Mouse (Mus musculus) testis, adult 2 months (tissue): ENCODE data around the gene Anpep. TPM values are rescaled to one million over a fixed set of nuclear protein-coding genes. Genes with fewer than 3 reads are reported as not detected.

Experiments
- H3K27ac ChIP-seq: fragments of 200-500 bp; 2 replicates; pipeline ENCODE4 v1.5.1; 2012; ENCODE audit warnings: low read depth, low read length; ENCODE audit not compliant: control insufficient read depth, insufficient read depth
- H3K27me3 ChIP-seq: fragments of 200-500 bp; 2 replicates; pipeline ENCODE4 v1.6.1; 2012; ENCODE audit warnings: mild to moderate bottlenecking, low read length, moderate library complexity; ENCODE audit not compliant: control insufficient read depth, insufficient read depth
- H3K36me3 ChIP-seq: fragments of 200-500 bp; 2 replicates; pipeline ENCODE4 v1.6.1; 2012; ENCODE audit warnings: mild to moderate bottlenecking, low read length; ENCODE audit not compliant: control insufficient read depth, insufficient read depth
- H3K4me1 ChIP-seq: fragments of 200-500 bp; 2 replicates; pipeline ENCODE4 v1.6.1; 2012; ENCODE audit warnings: low read length; ENCODE audit not compliant: control insufficient read depth, insufficient read depth
- H3K4me3 ChIP-seq: fragments of 200-500 bp; 2 replicates; pipeline ENCODE4 v1.5.1; 2012; ENCODE audit warnings: low read depth, mild to moderate bottlenecking, low read length, moderate library complexity, mixed read lengths; ENCODE audit not compliant: control insufficient read depth
- CTCF ChIP-seq: fragments of 200-500 bp; IDR thresholded peaks from 2 replicates; pipeline ENCODE4 v1.5.1; 2012; ENCODE audit warnings: low read depth, mild to moderate bottlenecking, inconsistent platforms, low read length, moderate library complexity; ENCODE audit not compliant: control insufficient read depth, insufficient read depth, insufficient replicate concordance
- POLR2A ChIP-seq: fragments of 200-500 bp; IDR thresholded peaks from 2 replicates; pipeline ENCODE4 v1.6.1; 2012; ENCODE audit warnings: low read depth, mild to moderate bottlenecking, inconsistent platforms, low read length, moderate library complexity; ENCODE audit not compliant: control insufficient read depth
- polyA plus RNA-seq: library from polyadenylated mRNA; depleted of rRNA; stranded (reverse); fragments of >200 nt; gene quantifications from 2 replicates; pipeline ENCODE4 v1.2.3, GENCODE M21; 2012

Anpep gene
- polyA plus RNA-seq, 1 experiment = 1.7 TPM

DNA sequence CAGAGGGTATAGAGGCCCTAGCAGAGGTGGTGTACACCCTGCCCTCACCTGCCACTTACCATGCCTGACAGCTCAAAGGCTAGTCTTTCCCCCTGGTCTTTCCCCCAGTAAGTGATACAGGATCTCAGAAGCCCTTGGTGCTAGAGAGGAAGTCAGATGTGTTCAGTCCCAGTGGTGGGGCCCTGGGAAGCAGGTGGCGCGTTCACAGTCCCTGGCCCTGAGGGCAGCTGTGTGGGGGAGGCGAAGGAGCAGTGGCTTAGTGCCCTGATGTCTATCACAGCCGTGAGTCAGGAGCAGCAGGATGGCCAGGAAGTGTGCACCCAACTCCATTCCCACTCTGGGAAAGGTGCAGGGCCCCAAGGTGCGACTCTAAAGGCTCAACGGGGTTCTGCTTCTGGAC, 19.2 kb upstream of the Anpep start:
- H3K36me3 ChIP-seq = no peaks in the 10 kb centered on the region
- H3K4me3 ChIP-seq = no peak overlapping the region
- H3K27me3 ChIP-seq = no peaks in the 10 kb centered on the region
- H3K27ac ChIP-seq = no peak overlapping the region
- TF ChIP-seq CTCF = no peak
- TF ChIP-seq POLR2A = no peak
- H3K4me1 ChIP-seq = no peaks in the 10 kb centered on the region

DNA sequence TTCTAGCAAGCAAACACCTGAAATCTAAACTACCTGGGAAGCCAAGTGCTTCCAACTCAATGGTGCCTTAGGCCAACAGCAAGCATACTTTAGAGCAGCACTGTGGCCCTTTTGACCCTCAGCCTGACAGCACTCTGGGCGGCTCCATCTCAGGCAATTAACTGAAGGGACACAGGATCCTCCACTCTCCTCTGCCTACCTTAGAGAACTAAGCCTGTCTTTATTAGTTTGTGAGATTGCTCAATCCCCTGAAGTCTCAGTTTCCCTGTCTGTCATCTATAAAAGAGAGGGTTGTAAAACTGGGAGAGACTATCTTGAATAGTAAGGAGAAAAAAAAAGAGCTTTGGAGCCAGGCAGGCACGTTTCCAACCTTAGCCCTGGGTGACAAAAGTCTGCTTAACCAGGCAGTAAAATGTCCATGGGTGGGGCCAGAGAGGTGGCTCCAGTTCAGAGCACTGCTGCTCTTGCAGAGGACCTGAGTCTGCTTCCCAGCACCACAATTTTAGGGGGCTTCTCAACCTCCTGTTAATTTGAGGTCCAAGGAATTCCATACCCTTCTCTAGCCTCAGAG, 17.7 kb upstream of the Anpep start:
- TF ChIP-seq CTCF = no peak
- no peak for TF ChIP-seq POLR2A
- Histone ChIP-seq H3K36me3 (no peaks in the 10 kb centered on the region), H3K27ac (no peak overlapping the region), H3K27me3 (no peaks in the 10 kb centered on the region), H3K4me1 (no peaks in the 10 kb centered on the region), H3K4me3 (no peak overlapping the region)

DNA sequence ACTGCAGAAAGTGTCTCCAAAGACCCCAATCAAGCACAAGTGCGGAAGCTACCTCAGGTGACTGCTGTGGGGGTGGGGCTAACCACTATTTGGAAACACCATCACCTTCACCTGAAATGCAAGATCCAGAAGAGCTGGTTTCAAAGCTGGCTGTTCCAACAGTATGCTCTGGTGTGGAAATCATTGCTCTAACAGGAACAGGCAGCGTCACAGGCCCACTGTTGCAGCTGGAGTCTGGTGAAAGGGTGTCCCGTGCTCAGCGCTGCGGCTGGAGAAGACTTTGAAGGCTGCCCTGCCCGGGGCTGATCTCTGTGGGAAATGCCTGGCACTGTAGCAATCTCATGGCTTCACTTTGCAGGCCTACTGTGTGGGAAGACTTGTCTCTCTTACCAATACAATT, 12.5 kb upstream of the Anpep start:
- no peaks in the 10 kb centered on the region for H3K27me3 ChIP-seq
- no peaks in the 10 kb centered on the region for H3K36me3 ChIP-seq
- H3K27ac ChIP-seq = no peak overlapping the region
- no peaks in the 10 kb centered on the region for H3K4me1 ChIP-seq
- no peak overlapping the region for H3K4me3 ChIP-seq
- TF ChIP-seq CTCF (no peak), POLR2A (no peak)

DNA sequence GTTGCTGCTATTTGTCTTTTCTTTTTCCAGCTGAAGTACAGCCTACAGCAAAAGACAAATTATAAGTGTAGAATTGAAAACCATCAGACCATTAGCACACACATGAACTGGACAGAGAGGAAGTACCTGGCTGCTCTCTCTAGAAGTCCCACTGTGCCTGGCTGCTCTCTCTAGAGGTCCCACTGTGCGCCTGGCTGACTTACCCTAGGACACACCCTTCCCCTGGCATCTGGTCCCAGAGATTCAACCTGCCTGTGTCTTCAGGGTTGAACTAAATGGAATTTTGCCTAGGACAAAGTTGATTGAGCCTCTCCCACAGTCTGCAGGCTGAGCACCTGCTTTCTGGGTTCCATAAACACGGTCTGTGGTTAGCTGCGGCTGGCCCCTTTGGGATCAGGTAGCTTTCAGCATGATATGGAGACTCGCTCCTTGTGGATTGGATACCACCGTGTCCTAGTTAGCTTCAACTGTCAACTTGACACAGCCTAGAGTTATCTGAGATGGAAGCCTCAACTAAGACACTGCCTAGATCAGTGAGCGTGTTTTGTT, 11.0 kb upstream of the Anpep start:
- no peaks in the 10 kb centered on the region for H3K27me3 ChIP-seq
- H3K27ac ChIP-seq = no peak overlapping the region
- peaks cover 6% of the 10 kb centered on the region for H3K4me1 ChIP-seq
- TF ChIP-seq POLR2A = no peak
- no peak for TF ChIP-seq CTCF
- no peak overlapping the region for H3K4me3 ChIP-seq
- no peaks in the 10 kb centered on the region for H3K36me3 ChIP-seq

DNA sequence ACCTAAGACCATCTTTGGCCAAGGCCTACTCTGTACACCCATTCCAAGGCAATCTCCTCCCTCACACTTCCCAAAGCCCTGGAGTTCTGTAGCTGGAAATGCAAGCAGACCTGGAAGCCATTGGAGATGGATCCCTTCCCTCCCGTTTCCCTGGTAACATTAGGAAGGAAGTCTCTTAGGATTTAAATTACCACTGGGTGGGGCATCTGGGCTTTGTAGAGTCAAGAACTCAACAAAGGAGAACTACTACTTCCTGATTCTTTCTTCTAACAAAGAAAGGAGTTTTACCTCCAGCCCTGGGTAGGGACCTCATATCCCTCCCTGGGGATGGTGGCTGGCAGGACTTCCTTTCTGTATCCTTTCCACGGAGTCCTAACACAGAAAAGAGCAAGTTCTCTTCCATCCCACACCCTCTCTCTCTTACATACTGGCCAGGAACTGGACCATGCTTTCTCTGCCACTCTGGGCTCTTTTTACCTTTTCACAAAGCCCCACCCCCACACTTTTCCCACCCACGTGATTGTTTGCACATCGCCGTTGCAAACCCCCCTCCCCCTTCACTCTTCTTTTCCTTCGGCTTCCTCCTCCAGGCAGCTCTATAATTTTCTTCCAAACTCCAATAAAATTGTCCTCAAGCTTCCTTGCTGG, 8.3 kb upstream of the Anpep start:
- Histone ChIP-seq H3K27ac (no peak overlapping the region), H3K4me3 (no peak overlapping the region), H3K36me3 (no peaks in the 10 kb centered on the region), H3K27me3 (no peaks in the 10 kb centered on the region), H3K4me1 (peaks cover 6% of the 10 kb centered on the region)
- no peak for TF ChIP-seq CTCF

DNA sequence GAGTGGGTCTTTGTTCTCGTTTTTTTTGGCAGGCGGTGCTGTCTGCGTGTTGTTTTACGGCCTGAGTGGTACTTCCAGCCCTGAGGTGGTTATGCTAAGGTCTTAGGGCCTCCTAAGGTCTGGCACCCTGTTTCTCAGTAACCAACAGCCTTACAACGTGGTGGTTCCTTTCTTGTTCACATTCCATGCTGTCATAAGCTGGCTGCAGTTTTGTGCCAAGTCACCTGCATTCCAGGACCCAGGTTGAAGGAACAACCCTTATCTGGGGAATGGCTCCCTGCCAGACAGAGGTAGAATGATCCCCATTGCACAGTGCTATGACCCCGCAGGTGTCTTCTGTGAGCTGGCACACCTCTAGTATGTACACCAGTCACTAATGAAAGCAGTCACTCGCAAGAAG, 7.6 kb upstream of the Anpep start:
- no peak for TF ChIP-seq CTCF
- no peak for TF ChIP-seq POLR2A
- Histone ChIP-seq H3K27ac (no peak overlapping the region), H3K27me3 (no peaks in the 10 kb centered on the region), H3K4me3 (no peak overlapping the region), H3K36me3 (no peaks in the 10 kb centered on the region), H3K4me1 (peaks cover 6% of the 10 kb centered on the region)

DNA sequence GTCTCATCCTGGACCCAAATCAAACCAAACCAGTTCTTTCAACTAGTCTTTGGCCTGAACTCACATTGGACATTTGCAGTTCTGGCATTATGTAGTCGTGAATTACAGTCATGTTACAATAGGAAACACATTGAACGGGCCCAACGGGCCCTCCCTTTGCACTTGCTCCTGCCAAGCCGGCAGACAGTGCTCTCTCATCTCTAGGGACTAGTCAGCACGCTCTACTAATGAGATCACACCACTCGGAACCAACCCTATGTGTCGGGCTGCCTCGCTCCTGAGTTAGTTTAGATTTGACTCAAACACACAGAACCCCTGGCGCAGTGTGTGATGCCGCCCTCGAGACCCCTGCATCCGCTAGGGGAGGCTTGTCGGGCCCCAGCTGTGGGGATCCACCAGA, 7.0 kb upstream of the Anpep start:
- H3K4me3 ChIP-seq = no peak overlapping the region
- no peaks in the 10 kb centered on the region for H3K27me3 ChIP-seq
- TF ChIP-seq CTCF = no peak
- no peak for TF ChIP-seq POLR2A
- no peak overlapping the region for H3K27ac ChIP-seq
- peaks cover 6% of the 10 kb centered on the region for H3K4me1 ChIP-seq
- H3K36me3 ChIP-seq = no peaks in the 10 kb centered on the region

DNA sequence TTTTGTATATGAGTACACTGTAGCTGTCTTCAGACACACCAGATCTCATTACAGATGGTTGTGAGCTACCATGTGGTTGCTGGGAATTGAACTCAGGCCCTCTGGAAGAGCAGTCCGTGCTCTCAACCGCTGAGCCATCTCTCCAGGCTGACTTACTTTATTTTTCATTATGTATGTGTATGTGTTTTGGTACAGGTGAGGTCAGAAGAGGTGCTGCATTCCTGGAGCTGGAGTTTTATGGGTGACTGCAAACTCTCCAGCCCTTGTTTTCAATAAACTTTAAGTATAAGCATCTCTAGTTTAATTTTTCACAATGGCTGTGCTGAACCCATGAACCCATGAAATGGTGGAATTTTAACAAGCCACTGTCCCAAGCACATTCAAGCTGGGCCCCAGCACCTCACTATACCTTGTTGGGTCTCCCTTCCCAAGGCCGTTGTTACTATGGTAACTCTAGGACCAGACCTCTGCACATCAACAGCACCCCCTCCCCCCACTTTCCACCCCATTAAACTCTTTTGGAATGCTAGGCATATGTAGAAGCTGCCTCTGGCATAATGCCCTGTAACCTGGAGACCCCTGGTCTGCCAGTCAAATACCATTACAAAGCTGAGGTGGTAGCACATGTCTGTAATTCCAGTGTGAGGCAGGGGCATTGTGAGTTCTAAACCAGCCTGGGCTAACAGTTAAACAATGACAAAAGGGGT, 5.6 kb upstream of the Anpep start:
- Histone ChIP-seq H3K4me1 (peaks cover 6% of the 10 kb centered on the region), H3K36me3 (no peaks in the 10 kb centered on the region), H3K4me3 (no peak overlapping the region), H3K27ac (no peak overlapping the region), H3K27me3 (no peaks in the 10 kb centered on the region)
- TF ChIP-seq CTCF = no peak
- no peak for TF ChIP-seq POLR2A
